Mouse (Mus musculus) gastrocnemius, postnatal 14 days (tissue): Measurements from ENCODE around the gene Arl5c. TPM values are rescaled to one million over a fixed set of nuclear protein-coding genes. Genes with fewer than 3 reads are reported as not detected.

Experiments used
- DNase-seq: peaks from one replicate; pipeline ENCODE4 v3.0.0; 2021; ENCODE audit warnings: mixed read lengths
- intact Hi-C: fragments of 180-260 bp; cut with DNase I; formaldehyde crosslinking; loops from one replicate; pipeline ENCODE4 v1.15.1; 2025; ENCODE audit warnings: low total_unique reads
- total RNA-seq, 2 experiments: library from RNA; stranded (reverse); gene quantifications; 2 replicates each; pipeline ENCODE4 v1.2.3; 2021

The Arl5c gene
- total RNA-seq, 2 experiments from 2014 or later: 0.64 to 0.75 TPM

- intact Hi-C loops: loop anchor here (5.0 kb wide), 1 partner anchor 37 kb away; no protein-coding TSS in a partner anchor
- no peak for DNase-seq
Measured at GRCm38 (mm10) chr11:97974746-97975145, 21.2 kb downstream of the Arl5c start.

GRCm38 (mm10) chr11:97974141-97974540, 21.8 kb downstream of the Arl5c start:
- DNase-seq: no peak
- intact Hi-C loops: no loop called here

GRCm38 (mm10) chr11:97972434-97972833, 23.5 kb downstream of the Arl5c start:
- intact Hi-C loops: no loop called here
- no peak for DNase-seq

GRCm38 (mm10) chr11:97971232-97971631, 24.7 kb downstream of the Arl5c start:
- DNase-seq: peak; percentile 91
- intact Hi-C loops: no loop called here

- no peak for DNase-seq
- intact Hi-C loops: no loop called here
Measured at GRCm38 (mm10) chr11:97970771-97971170, 25.2 kb downstream of the Arl5c start.

DNA sequence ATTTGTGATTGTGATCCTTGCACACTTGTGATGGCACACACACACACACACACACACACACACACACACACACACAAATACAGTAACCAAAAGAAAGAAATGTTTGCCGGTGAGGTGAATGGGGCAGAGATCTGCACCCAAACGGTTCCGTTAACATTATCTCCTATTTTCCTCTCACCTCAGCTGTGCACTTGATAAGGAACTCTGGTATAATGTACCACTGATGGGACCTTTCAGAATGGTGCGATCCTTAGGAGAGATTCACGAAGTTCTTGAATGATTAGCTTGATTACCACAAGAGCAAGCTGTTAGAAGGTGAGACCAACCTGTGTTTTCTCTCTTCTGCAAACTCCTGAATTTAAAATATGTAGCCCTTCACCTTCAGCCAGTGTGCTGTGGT, 27.6 kb downstream of the Arl5c start:
- no peak for DNase-seq
- intact Hi-C loops: no loop called here

DNA sequence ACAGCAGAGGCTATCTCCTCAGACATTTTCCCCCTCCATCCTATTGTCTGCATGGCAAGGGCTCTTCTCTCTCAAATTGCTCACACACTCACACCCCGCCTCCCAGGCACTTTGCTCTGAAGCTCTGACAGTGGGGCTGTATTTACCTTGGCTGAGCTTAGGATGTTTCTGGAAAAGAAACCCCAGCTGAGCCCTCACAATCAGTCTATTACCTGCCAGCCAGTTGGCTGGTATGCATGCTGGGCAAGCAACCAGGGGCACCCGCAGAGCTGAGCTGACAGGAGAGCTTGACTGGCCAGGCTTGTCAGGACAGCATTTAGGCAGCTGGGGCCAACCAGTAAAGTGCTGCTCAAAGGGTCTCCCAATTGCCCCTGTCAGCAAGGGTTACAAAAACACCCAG, 28.9 kb downstream of the Arl5c start:
- intact Hi-C loops: no loop called here
- DNase-seq: no peak

- intact Hi-C loops: no loop called here
- no peak for DNase-seq
Measured at GRCm38 (mm10) chr11:97960907-97961306, 35.1 kb downstream of the Arl5c start.

- intact Hi-C loops: no loop called here
- no peak for DNase-seq
Measured at GRCm38 (mm10) chr11:97959300-97959680, 36.7 kb downstream of the Arl5c start.

DNA sequence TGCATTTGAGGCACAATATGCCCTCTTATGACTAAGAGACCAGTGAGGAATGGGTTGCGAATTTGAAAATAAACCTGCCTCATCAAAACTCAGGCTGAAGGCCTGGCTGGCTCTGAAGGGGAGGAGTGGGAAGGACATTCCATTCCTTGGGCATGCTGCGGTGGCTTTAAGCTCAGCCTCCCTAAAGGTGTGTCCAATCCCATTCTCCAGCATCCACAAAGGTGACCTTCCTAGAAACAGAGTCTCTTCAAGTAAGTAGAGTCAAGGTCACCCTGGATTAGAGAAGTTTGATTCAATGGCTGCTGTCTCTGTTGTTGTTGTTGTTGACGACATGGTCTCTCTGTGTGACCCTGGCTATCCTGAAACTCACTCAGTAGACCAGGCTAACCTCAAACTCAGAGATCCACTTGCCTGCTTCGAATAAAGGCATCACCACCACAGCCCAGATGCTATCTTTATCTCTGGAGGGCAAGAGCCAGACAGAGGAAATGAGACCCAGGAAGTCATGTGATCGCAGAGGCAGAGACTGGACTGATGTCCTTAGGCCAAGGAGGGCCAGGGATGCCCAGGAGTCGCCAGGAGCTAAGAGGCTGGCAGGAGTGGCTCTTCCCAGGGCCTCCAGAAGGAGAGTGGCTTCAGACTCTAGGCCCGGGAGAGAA, 37.2 kb downstream of the Arl5c start:
- DNase-seq: no peak
- intact Hi-C loops: no loop called here

GRCm38 (mm10) chr11:97956905-97957560, 38.9 kb downstream of the Arl5c start:
- DNase-seq: no peak
- intact Hi-C loops: no loop called here

- intact Hi-C loops: no loop called here
- DNase-seq: no peak
Measured at GRCm38 (mm10) chr11:97955915-97956314, 40.1 kb downstream of the Arl5c start.

- DNase-seq: no peak
- intact Hi-C loops: no loop called here
Measured at GRCm38 (mm10) chr11:97955146-97955902, 40.7 kb downstream of the Arl5c start.

- DNase-seq: no peak
- intact Hi-C loops: no loop called here
Measured at GRCm38 (mm10) chr11:97954469-97955141, 41.4 kb downstream of the Arl5c start.

DNA sequence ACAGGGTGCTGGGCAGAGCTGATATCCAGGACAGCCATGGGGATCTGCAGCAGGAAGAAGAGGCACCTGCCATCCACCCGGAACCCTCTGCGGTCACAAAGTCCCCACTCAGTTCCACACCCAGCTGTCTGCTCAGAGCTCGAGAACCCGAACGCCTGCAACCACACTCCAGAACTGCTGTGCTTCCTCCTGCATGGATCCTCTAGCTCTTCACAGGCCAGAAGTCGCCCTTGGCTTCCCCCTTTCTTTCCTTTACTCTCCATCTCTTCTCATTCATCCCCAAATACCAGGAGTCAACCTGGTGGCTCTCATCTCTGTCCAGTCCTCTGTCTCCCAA, 42.1 kb downstream of the Arl5c start:
- no peak for DNase-seq
- intact Hi-C loops: no loop called here

DNA sequence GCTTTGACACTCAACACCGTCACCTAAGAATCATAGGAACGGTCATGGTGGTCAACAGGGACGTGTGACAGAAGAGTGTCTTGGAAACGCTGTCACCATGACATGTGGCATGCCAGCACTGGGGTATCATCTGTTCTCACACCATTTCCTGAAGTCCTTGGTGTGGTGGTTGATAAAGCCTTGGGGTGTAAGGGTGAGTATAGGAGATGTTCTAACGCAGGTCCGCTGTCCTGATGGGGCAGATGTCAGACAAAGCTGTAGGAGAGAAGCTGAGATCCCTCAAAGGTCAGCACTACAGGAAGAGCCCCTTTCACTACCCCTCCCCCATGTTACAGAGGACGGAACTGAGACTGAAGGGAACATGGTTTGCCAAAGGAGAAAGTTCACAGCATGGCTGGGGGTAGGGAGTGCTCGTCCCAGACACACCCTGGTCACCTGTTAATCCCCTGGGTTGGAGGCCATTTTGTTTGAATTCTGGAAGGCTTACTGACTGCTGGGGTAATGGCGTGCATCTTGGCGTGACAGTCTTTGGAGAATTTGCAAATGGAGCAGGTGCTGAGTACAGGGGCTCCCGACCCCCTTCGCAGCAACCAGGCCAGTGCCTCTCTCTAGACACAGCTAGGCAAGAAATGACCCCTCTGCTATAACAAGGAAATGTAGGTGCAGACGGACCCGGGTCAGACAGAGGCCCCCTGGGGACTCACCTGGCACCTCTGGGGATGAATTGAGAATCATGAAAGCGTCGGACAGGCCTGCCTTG, 42.6 kb downstream of the Arl5c start:
- no peak for DNase-seq
- intact Hi-C loops: no loop called here

DNA sequence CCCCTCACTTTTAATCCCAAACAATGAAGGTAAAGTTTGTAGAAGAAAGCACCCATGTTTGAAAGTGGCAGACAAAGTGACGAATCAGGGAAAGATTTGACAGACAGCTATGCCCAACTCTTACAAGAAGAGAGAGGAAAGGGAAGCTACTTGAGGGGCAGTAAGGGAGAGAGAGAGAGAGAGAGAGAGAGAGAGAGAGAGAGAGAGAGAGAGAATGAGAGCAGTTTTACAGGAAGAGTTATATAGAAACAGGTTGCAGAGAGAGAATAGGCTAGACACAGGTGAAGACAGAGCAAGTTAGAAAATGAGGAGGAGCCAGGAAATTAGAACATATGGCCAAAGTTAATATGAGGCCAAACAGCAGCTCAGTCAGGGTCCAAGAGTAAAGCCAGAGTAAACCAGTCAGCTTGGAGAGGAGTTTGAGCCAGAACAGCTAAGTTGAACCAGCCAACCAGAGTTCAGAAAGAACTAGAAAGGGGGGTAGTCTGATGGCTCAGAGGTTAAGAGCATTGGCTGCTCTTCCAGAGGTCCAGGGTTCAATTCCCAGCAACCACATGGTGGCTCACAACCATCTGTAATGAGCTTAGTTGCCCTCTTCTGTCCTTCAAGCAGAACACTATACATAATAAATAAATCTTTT, 43.5 kb downstream of the Arl5c start:
- intact Hi-C loops: no loop called here

DNA sequence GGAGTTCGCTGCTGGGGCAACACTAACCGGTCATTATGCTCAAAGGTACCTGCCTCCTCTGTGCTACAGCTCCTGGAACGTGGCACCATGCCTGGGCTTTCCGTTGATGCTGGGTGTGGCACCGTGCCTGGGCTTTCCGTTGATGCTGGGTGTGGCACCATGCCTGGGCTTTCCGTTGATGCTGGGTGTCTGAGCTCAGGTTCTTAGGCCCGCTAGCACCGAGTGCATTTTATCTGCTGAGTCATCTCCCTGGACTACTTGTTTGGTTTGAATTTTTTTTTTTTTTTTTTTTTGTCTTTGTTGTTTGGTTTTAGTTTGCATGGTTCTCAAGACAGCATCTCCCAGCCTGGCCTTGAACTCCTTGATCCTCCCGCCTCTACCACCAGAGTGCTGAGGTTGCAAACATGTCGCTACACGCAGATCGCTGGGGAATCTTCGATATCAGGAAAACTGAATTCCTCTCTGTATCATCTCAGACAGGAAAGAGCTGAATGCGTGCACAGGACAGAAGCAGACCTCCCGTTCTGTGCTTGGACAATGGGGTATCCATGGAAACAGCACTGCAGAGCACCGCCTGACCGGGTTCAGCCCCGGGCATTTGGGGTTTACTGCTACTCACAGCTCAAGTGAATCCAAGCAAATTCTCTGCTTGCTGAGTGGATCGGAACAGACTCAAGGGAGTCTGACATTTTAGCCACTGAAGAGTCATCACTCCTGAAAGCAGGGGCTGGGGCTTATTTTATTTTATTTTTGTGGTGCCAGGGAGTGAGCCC, 46.1 kb downstream of the Arl5c start:
- no peak for DNase-seq
- intact Hi-C loops: no loop called here

More for the DNA sequence above, 43.5 kb downstream of the Arl5c start:
- DNase-seq: no peak
